Mouse (Mus musculus) embryonic fibroblast, embryonic 13.5 days (primary cell): ENCODE results near the gene AI182371. TPM values are rescaled to one million over a fixed set of nuclear protein-coding genes. Genes with fewer than 3 reads are reported as not detected.
A peak's percentile ranks its signal among the peaks of the same experiment; 100 is the strongest.

Experiments used
- H3K27ac ChIP-seq: 2 replicates; pipeline ENCODE4 v1.5.1; 2012; ENCODE audit warnings: low read length, control low read depth, inconsistent platforms; ENCODE audit not compliant: insufficient read depth
- H3K4me1 ChIP-seq: 2 replicates; pipeline ENCODE4 v1.6.1; 2011; ENCODE audit warnings: low read length; ENCODE audit not compliant: control insufficient read depth, insufficient read depth
- H3K4me3 ChIP-seq: 2 replicates; pipeline ENCODE4 v1.5.1; 2011; ENCODE audit warnings: mild to moderate bottlenecking, control low read depth, low read length; ENCODE audit not compliant: insufficient read depth
- CTCF ChIP-seq: IDR thresholded peaks from 2 replicates; pipeline ENCODE4 v1.5.1; 2011; ENCODE audit warnings: mild to moderate bottlenecking, control low read depth, low read length, moderate library complexity, borderline replicate concordance; ENCODE audit not compliant: insufficient read depth
- POLR2A ChIP-seq: IDR thresholded peaks from 2 replicates; pipeline ENCODE4 v1.6.1; 2011; ENCODE audit warnings: low read depth, mild to moderate bottlenecking, control low read depth, low read length, moderate library complexity
- polyA plus RNA-seq: library from polyadenylated mRNA; stranded (reverse); fragments of >200 nt; gene quantifications from 2 replicates; pipeline ENCODE4 v1.2.4, GENCODE M21; 2011; ENCODE audit warnings: low read depth; ENCODE audit not compliant: missing spikeins, insufficient read length

Gene AI182371
- polyA plus RNA-seq, 1 experiment, result 1.8 TPM

DNA sequence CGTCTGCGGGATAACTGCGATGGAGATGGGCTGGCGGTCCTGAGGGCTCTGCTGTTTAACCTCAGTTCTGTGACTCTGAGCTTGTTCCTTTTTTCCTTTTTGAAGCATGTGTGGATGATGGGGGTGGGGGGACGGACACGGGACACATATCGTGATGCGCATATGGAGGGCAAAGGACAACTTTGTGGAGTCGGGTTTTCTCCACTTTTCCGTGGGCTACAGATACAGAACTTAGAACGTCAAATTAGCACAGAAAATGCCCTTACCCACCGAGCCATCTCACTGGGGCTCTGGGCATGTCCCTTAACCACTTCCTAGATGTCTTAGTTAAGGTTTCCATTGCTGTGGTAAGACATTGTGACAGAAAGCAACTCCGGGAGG, 8.6 kb upstream of the AI182371 start:
- Histone ChIP-seq H3K27ac (no peak overlapping the region), H3K4me3 (peak overlapping the region; percentile 87), H3K4me1 (peaks cover 2% of the 10 kb centered on the region; the same call in 1 of the 2 replicates)
- no peak for TF ChIP-seq POLR2A
- TF ChIP-seq CTCF, result no peak

DNA sequence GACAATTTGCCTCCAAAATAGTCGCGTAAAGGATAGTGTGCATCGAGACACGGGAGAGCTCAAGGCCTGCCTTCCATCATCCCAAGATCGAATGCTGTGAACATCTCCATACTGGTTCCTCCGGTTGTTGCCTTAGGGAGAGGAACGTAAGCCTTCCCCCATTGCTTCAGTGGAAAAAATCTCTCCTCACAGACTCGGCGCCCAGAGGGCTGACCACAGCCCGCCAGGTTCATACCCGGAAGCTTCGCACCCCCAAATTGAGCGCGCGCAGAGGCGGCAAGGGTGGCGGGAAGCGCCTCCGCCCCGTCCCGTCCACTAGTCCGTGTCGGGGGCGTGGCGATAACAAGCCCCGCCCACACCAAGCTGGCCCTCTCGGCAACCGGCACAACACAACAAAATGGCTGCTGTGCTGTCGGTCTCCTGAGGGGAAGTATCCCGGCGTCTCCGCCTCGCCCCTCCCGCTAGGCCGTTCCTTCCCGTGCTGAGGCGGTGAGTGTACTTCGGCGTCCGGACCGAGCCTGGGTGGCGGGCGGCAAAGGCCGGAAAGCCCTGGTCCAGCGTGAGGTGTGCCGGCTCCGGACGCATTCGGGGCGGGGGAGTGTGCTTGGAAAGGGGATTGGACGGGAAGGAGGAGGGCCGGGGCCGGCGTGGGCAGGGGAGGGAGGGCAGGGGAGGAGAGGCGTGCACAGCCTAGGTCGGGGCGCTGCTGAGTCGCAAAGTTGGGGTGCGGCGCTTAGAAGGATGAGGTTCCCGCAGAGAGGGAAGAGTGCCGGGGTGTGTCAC, 8.0 kb upstream of the AI182371 start, which contains the start of gene Cntrl:
Gene Cntrl (plus strand): TSS at position 352 of the 783 bp plus-strand sequence.
- peak within 1 kb of the TSS; percentile 87 for H3K4me3 ChIP-seq
- peaks cover 2% of the 10 kb centered on the region; the same call in 1 of the 2 replicates for H3K4me1 ChIP-seq
- H3K27ac ChIP-seq, result peak within 1 kb of the TSS; percentile 55
- TF ChIP-seq CTCF, result no peak
- peak; percentile 68 for TF ChIP-seq POLR2A

DNA sequence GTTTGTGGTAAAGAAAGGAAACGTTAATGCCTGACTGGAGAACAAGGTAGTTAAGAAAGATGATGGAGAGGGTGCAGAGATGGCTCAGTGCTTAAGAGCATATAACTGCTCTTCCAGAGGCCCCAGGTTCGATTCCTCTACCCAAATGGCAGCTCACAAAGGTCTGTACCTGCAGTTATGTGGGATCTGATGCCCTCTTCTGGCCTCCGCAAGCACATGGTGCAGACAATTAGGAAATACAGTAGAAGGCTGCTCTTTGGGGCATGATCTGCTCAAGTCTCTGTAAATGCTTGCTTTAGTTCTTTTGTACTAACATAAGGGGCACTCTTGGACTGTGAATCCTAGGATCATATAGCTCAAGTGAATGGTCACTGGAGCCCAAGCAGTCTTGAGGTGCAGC, 7.4 kb upstream of the AI182371 start:
- Histone ChIP-seq H3K4me3 (peak overlapping the region; percentile 87), H3K4me1 (peaks cover 2% of the 10 kb centered on the region; the same call in 1 of the 2 replicates), H3K27ac (peak overlapping the region; percentile 21; the same call in 1 of the 2 replicates)
- TF ChIP-seq POLR2A, result no peak
- peak; percentile 44; the same call in 1 of the 2 replicates for TF ChIP-seq CTCF

DNA sequence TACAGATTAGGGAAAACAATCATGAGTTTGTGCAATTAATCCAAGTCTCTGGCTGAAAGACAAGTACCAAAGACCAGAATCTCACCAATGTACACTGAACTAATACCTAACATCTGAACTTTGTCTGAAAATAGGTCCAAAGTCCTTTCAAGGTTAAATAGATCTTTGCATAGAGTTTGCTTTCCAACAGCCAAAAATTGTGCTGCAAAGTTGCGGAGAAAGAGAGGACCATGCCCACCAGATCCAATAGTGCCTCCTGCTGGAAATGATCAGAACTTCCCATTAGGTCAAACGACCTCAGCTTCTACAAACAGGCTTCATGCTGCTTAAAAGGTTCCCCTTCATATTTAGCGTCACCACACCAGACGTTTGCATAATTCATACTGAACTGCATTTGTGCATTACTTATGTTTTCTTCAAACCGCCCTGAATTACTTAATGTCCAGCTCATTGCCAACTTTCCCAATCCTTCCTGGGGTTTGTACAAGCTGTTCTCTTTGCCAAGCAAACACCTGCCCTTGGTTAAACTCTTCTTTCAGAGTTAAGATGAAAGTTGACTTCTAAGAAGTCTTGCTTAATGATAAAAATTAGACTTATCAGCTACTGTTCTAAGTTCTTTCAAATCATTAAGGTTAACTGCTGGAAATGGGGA, 6.8 kb upstream of the AI182371 start:
- Histone ChIP-seq H3K4me1 (peaks cover 2% of the 10 kb centered on the region; the same call in 1 of the 2 replicates), H3K4me3 (no peak overlapping the region), H3K27ac (no peak overlapping the region)
- TF ChIP-seq CTCF, result no peak
- TF ChIP-seq POLR2A, result no peak

DNA sequence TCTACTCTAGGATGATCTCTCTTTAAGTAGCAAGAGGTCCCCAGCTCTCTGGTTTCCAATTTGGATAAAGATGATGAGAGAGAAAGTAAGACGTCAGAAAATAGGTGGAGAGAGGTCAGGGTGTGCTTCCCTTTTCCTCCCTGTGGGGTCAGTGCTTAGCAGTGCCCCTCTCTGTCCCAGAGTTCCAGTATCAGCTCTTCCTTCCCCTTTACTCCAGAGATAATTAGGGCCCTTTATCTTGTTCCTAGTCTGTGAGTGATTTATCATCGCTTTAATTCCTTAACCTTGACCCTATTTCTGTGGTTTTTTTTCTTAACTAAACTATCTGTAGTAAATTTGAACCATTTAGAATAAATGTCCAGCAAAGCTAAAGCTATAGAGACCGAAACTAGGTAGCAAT, 3.5 kb upstream of the AI182371 start:
- Histone ChIP-seq H3K4me1 (no peaks in the 10 kb centered on the region), H3K4me3 (no peak overlapping the region), H3K27ac (no peak overlapping the region)
- TF ChIP-seq CTCF, result no peak
- no peak for TF ChIP-seq POLR2A

DNA sequence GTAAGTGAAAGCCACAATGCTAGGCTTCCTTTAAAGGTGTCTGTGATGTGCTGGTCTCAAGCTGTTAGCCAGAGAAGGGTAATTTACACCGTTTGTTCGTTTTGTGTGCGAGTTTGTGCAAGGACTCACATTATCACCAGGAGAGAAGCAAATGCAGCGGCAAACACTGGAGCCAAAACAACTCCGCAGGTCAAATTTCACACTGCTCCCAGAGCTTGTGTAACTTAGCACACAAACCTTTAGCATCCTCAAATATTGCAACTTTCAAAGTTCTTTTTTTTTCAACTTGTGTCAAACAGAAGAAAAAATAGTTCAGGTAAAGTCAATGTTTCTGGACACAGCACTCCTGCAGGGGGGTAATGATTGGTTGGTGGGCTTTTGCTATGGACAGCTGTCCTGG, 2.2 kb upstream of the AI182371 start:
- TF ChIP-seq CTCF (no peak), POLR2A (no peak)
- no peak overlapping the region for H3K27ac ChIP-seq

DNA sequence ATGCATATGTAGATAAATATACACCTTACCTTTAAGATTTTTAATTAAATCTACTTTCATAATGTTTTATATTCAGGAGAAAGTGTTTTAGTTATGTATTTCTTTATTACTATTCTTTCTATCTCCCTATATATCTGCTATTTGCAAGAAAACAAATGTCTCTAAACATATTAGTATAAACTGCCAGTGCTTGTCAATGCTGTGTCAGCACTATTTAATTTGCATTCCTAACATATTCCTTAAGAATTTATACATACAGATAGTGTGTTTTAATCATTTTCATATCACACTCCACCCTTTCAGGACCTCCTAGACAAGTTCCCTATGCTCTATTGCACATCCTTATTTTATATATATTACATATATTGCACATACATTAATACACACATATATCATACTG, 1.4 kb upstream of the AI182371 start:
- Histone ChIP-seq H3K4me3 (no peak overlapping the region), H3K27ac (no peak overlapping the region), H3K4me1 (no peaks in the 10 kb centered on the region)
- no peak for TF ChIP-seq CTCF
- no peak for TF ChIP-seq POLR2A

More for the DNA sequence above, 2.2 kb upstream of the AI182371 start:
- no peak overlapping the region for H3K4me3 ChIP-seq
- no peaks in the 10 kb centered on the region for H3K4me1 ChIP-seq

DNA sequence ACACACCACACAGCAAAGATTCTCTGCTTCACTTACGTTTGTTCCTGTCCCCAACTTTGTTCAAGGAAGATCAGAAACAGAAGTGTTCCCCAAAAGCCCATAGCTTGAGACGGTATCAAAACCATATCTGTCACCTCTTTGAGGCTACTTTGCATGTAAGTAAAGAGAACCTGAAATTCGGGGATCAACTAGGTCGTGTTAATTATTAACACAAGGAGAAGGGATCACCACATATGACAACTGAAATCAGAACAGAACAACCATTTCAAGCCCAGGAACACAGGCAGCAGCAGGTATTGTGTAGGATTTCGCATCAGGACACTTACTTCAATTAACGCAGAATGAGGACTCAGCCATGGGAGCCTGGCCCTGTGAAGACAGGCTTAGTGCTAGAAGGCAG, 814 bp downstream of the AI182371 start:
- Histone ChIP-seq H3K4me1 (no peaks in the 10 kb centered on the region), H3K4me3 (no peak overlapping the region), H3K27ac (no peak overlapping the region)
- TF ChIP-seq POLR2A (no peak), CTCF (no peak)

DNA sequence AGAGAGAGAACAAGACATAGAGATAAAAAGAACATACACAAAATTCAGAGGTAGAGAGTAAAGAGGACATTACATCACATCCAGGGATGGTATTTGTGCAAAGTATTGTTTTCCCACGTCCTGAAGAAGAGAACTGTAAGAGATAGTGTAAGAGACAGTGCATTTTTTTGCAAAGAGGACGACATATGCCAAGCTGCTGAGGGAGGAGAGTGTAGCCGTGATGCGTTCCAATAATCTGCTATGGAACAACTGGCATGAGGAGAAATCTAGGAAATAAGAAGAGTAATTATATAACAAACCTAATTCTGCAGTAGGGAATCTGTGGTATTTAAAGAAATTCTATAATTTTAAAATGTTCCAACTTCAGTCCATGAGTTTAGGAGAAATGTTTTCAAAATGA, 13.9 kb downstream of the AI182371 start:
- TF ChIP-seq POLR2A (no peak), CTCF (no peak)
- Histone ChIP-seq H3K4me1 (no peaks in the 10 kb centered on the region), H3K27ac (no peak overlapping the region), H3K4me3 (no peak overlapping the region)

DNA sequence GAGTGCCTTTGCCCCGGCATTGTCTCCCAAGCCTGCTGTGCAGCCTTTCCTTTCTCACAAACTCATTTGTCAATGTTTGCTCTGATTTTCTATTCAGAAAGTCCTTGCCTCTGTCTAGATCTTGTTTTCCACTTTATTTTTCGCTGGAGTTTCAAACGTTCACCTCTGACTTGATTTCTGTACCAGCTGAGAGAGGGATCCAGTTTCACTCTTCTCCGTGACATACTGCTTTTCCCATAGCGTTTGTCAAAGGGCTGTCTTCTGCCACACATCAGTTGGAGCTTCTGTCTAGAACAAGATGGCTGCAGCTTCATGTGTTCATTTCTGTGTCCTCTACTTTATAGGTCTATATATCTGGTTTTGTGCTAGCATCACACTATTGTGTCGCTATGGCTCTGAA, 22.2 kb downstream of the AI182371 start:
- no peak overlapping the region for H3K27ac ChIP-seq
- TF ChIP-seq CTCF (no peak), POLR2A (no peak)

DNA sequence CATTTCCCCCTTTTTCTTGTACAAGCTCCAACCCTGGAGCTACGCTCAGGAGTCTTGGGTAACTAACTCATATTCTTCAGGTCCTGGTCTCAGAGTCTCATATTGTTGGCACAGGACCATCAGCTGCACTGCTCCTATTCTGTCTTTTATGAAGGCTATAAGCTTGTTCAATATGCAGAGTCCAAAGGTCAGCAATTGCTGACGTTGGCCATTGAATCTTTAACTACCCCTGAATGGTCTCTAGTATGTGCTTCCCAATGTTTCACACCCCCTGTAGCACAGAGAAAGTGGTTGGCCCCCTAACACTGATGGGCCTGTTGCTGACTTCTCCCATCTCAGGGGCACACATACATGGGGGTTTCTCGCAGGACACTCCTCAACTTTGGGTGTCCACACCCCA, 27.0 kb downstream of the AI182371 start:
- Histone ChIP-seq H3K27ac (no peak overlapping the region), H3K4me3 (no peak overlapping the region), H3K4me1 (no peaks in the 10 kb centered on the region)
- TF ChIP-seq CTCF (no peak), POLR2A (no peak)

More for the DNA sequence above, 22.2 kb downstream of the AI182371 start:
- H3K4me1 ChIP-seq, result no peaks in the 10 kb centered on the region
- no peak overlapping the region for H3K4me3 ChIP-seq
